Mouse (Mus musculus): ENCODE measurements at regions not wholly inside any gene's neighbourhood (a gene's known extent, or its start where the extent isn't known, plus 50 kb on each side); places are given as distances from the start of the nearest gene placed in this dataset.

DNA sequence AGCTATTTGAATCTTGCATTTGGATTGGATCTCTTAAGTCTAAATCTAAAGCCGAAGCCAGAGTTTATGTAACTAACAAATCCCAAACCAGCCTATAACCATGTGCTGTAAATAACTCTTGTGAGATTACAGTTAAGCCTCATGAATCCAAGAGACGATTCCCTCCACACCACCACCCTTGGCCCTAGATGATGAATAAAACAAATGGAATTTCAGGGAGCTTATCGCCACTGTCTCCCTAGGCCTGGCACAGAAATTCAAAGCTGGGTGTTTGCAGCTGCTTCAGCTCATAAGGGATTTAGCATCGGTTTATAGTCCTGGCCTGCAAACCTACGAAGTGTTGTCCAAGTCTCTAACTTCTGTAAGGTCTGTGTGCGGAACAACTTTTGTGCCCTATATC is 281.4 kb upstream of the Ptbp2 start:
- TF ChIP-seq CTCF (IDR thresholded peaks at IDR 0.05; ENCODE audit: low read depth) (no peak), EP300 (IDR thresholded peaks at IDR 0.05; ENCODE audit: low read depth) (no peak)

Measured in liver, postnatal 0 days (tissue).